ENCODE assay signal across 17 mouse cellular contexts in the genomic region with DNA sequence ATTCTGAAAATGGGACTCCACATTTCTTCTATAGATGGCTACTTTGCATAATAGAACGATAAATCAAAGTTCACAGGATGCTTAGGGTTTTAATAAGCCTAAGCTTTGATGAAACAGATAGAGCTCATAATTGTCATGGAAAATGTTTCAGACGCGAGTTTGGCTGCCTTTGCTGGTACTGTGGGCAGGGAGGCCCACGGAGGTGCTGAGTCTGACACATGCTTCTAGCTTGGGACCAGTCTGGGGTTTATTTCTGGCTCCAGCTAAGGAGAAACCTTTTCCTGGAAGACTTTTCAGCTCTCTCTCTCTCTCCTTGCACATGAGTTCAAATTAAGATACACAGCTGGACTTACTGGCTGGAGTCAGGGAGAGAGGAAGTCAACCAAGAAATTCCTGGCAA. TPM values are rescaled to one million over a fixed set of nuclear protein-coding genes. Genes with fewer than 3 reads are reported as not detected.
DNase-seq lines count a peak whose midpoint lies in the region; ATAC-seq lines count a peak whose summit lies in the region.
"Had no signal": no experiment of that assay in that cellular context is flagged by ENCODE, and none has a peak within 500 bp of the region (broad histone marks: within the 10 kb centered on the region; RNA-seq: fewer than 3 reads in every experiment).

No protein-coding gene starts in this region.

- DNase-seq in left cerebral cortex, postnatal 25 days (ENCODE audit: low spot score in 2 of 2), result peak; percentile 6 to 59
- no peak for DNase-seq in left cerebral cortex, postnatal 10 days (ENCODE audit: extremely low spot score in 1 of 2, low spot score in 2 of 2)
- DNase-seq in brain, adult 2 months (ENCODE audit: low read depth, low spot score), result peak; percentile 72
- DNase-seq in splenic B cell, adult 2 months (ENCODE audit: low read depth, low spot score), result peak; percentile 9
- DNase-seq in c-Kit-positive CD71-positive TER-119-positive erythroid progenitor cells, embryonic 14.5 days (ENCODE audit: low spot score), result no peak
- no peak for DNase-seq in forebrain, embryonic 11.5 days (ENCODE audit: low spot score)
- DNase-seq: cerebellum, adult 8-10 months; forebrain, postnatal 0 days; liver, embryonic 13.5 days had no signal

- no peak overlapping the region for H3K4me3 ChIP-seq in forebrain, embryonic 11.5 days (ENCODE audit: low read depth, low read length)
- H3K4me3 ChIP-seq: embryonic facial prominence, embryonic 12.5 days; hindbrain, embryonic 12.5 days; kidney, embryonic 15.5 days; limb, embryonic 13.5 days; liver, embryonic 13.5 days; midbrain, embryonic 12.5 days; neural tube, embryonic 12.5 days had no signal

- H3K9me3 ChIP-seq in forebrain, embryonic 11.5 days (ENCODE audit: control insufficient read depth, low read length), result no peaks in the 10 kb centered on the region
- H3K9me3 ChIP-seq: embryonic facial prominence, embryonic 12.5 days; G1E; hindbrain, embryonic 12.5 days; kidney, embryonic 15.5 days; limb, embryonic 13.5 days; liver, embryonic 13.5 days; midbrain, embryonic 12.5 days; neural tube, embryonic 12.5 days had no signal

- no peaks in the 10 kb centered on the region; the same call in 1 of the 2 replicates for H3K36me3 ChIP-seq in splenic B cell, adult 2 months (ENCODE audit: control insufficient read depth, insufficient read depth, low read length, poor library complexity, severe bottlenecking)
- no peaks in the 10 kb centered on the region for H3K36me3 ChIP-seq in forebrain, embryonic 11.5 days (ENCODE audit: control insufficient read depth, insufficient read depth, low read length)
- H3K36me3 ChIP-seq: embryonic facial prominence, embryonic 12.5 days; G1E; hindbrain, embryonic 12.5 days; kidney, embryonic 15.5 days; limb, embryonic 13.5 days; liver, embryonic 13.5 days; midbrain, embryonic 12.5 days; neural tube, embryonic 12.5 days had no signal

- H3K9ac ChIP-seq in forebrain, embryonic 11.5 days (ENCODE audit: low read length), result no peak overlapping the region
- H3K9ac ChIP-seq: embryonic facial prominence, embryonic 12.5 days; forebrain, postnatal 0 days; hindbrain, embryonic 12.5 days; kidney, embryonic 15.5 days; limb, embryonic 13.5 days; liver, embryonic 13.5 days; midbrain, embryonic 12.5 days; neural tube, embryonic 12.5 days had no signal

- no peaks in the 10 kb centered on the region for H3K4me1 ChIP-seq in forebrain, embryonic 11.5 days (replicated peaks; ENCODE audit: control insufficient read depth, insufficient read depth, low read length)
- H3K4me1 ChIP-seq: hindbrain, embryonic 12.5 days; midbrain, embryonic 12.5 days; neural tube, embryonic 12.5 days had no signal

- H3K27me3 ChIP-seq in splenic B cell, adult 2 months (ENCODE audit: control insufficient read depth, insufficient read depth, low read length, poor library complexity, severe bottlenecking), result no peaks in the 10 kb centered on the region
- no peaks in the 10 kb centered on the region for H3K27me3 ChIP-seq in forebrain, embryonic 11.5 days (ENCODE audit: control insufficient read depth, insufficient read depth, low read length)
- H3K27me3 ChIP-seq: embryonic facial prominence, embryonic 12.5 days; hindbrain, embryonic 12.5 days; kidney, embryonic 15.5 days; limb, embryonic 13.5 days; liver, embryonic 13.5 days; neural tube, embryonic 12.5 days had no signal

- H3K27ac ChIP-seq in forebrain, embryonic 11.5 days (ENCODE audit: low read depth, low read length), result no peak overlapping the region
- H3K27ac ChIP-seq: embryonic facial prominence, embryonic 12.5 days; hindbrain, embryonic 12.5 days; limb, embryonic 13.5 days; liver, embryonic 13.5 days; midbrain, embryonic 12.5 days; neural tube, embryonic 12.5 days had no signal

- H3K4me2 ChIP-seq in forebrain, embryonic 11.5 days (ENCODE audit: low read depth, low read length, severe bottlenecking), result no peak overlapping the region
- H3K4me2 ChIP-seq: embryonic facial prominence, embryonic 12.5 days; hindbrain, embryonic 12.5 days; kidney, embryonic 15.5 days; limb, embryonic 13.5 days; midbrain, embryonic 12.5 days; neural tube, embryonic 12.5 days had no signal

- intact Hi-C loops in left cerebral cortex, postnatal 25 days (cut with DNase I), result no loop called here
- intact Hi-C loops in left cerebral cortex, postnatal 10 days (cut with DNase I), result no loop called here

- 96% methylated on average over 4 of the region's 4 CpGs for WGBS in forebrain, embryonic 11.5 days

- peak; percentile 81 for ATAC-seq in CD4-positive, CD25-positive, alpha-beta regulatory T cell, adult 4 months
- no peak for ATAC-seq in forebrain, embryonic 11.5 days (replicated peaks; ENCODE audit: low FRiP score)
- ATAC-seq: forebrain, postnatal 0 days had no signal

RNA-seq across cellular contexts. Expression of a gene that starts 53.1 kb away (rescaled TPM):
- 10 to 100 TPM; 59.5 to 61.3 TPM for total RNA-seq in left cerebral cortex, postnatal 25 days (2021)
- 10 to 100 TPM; 43.7 to 53.2 TPM for total RNA-seq in left cerebral cortex, postnatal 10 days (2021)
- polyA plus RNA-seq in CD4-positive, CD25-positive, alpha-beta regulatory T cell, adult 4 months (2017; shearing (Covaris generic)), result 100 to 1,000 TPM; 207 to 236 TPM
- polyA plus RNA-seq in forebrain, embryonic 11.5 days (2014; fragmentation: Nextera tagmentation; extraction: Ambion mirVana), result 125 and 138 TPM in 2 replicates

Comparison
In these comparisons a context has a peak if more than half of its experiments do, and no peak if none do; other contexts are left out.
1. DNase-seq: peak in left cerebral cortex, postnatal 25 days (2 of 2), brain, adult 2 months (single experiment) and splenic B cell, adult 2 months (single experiment); none in left cerebral cortex, postnatal 10 days (0 of 2), c-Kit-positive CD71-positive TER-119-positive erythroid progenitor cells, embryonic 14.5 days (single experiment) and forebrain, embryonic 11.5 days (single experiment).